Mouse (Mus musculus) spleen, adult 12 weeks (tissue): ENCODE results near the gene Cbx3.

Experiments
- DNase-seq: peaks from one replicate; pipeline ENCODE4 v3.0.0; 2022; ENCODE audit warnings: low spot score

The Cbx3 gene

GRCm38 (mm10) chr6:51524321-51524931 lies 54.3 kb downstream of the Cbx3 start:
- no peak for DNase-seq

- no peak for DNase-seq
Observed at GRCm38 (mm10) chr6:51525001-51525400, 54.8 kb downstream of the Cbx3 start.

- no peak for DNase-seq
Observed at GRCm38 (mm10) chr6:51529457-51529856, 59.3 kb downstream of the Cbx3 start.
